Mouse (Mus musculus) CH12.LX (cell line): ENCODE results near the gene Ap4b1. TPM values are rescaled to one million over a fixed set of nuclear protein-coding genes. Genes with fewer than 3 reads are reported as not detected.

Experiments used
- DNase-seq: peaks from one replicate; pipeline ENCODE4 v3.0.0-alpha.2; 2013; ENCODE audit errors: extremely low read depth
- H3K27ac ChIP-seq: 2 replicates; pipeline ENCODE4 v1.5.1; 2012; ENCODE audit warnings: low read depth, mild to moderate bottlenecking, control low read depth, moderate library complexity; ENCODE audit not compliant: insufficient read depth
- H3K27me3 ChIP-seq: replicated peaks from 2 replicates; pipeline ENCODE3; 2012; ENCODE audit warnings: inconsistent platforms
- H3K36me3 ChIP-seq, 2 experiments: replicated peaks in 1 of 2; 2 replicates each; pipeline versions ENCODE3 to v1.6.1; 2012; ENCODE audit warnings: inconsistent platforms in 1 of 2, low read length in 1 of 2, mild to moderate bottlenecking in 1 of 2, mixed read lengths in 1 of 2, moderate library complexity in 1 of 2; ENCODE audit not compliant: control insufficient read depth in 1 of 2, insufficient read depth in 1 of 2
- H3K4me1 ChIP-seq, 2 experiments: 2 replicates each; pipeline ENCODE4 v1.6.1; 2012; ENCODE audit warnings: inconsistent platforms in 1 of 2, moderate library complexity in 1 of 2; ENCODE audit not compliant: insufficient read depth in 2 of 2, control insufficient read depth in 1 of 2
- H3K4me2 ChIP-seq: 2 replicates; pipeline ENCODE4 v1.6.1; 2012; ENCODE audit warnings: low read depth, mild to moderate bottlenecking, control low read depth; ENCODE audit not compliant: poor library complexity, insufficient read depth, severe bottlenecking
- H3K4me3 ChIP-seq, 3 experiments: fragments of 150-350 bp in 1 of 3; sonication (generic) in 1 of 3; replicated peaks in 1 of 3; 2 replicates each; pipeline versions ENCODE3 to v1.5.1; 2011 to 2012; ENCODE audit warnings: low read depth in 2 of 3, low read length in 2 of 3, mild to moderate bottlenecking in 2 of 3, moderate library complexity in 2 of 3, control low read depth in 1 of 3, improper control_type of control experiment in 1 of 3, inconsistent platforms in 1 of 3, mixed read lengths in 1 of 3; ENCODE audit not compliant: poor library complexity in 1 of 3
- H3K79me2 ChIP-seq: replicated peaks from 2 replicates; pipeline ENCODE4 v1.6.1; 2012; ENCODE audit warnings: mild to moderate bottlenecking, moderate library complexity; ENCODE audit not compliant: control insufficient read depth, poor library complexity, insufficient read depth, severe bottlenecking; ENCODE audit errors: extremely low read depth
- H3K9ac ChIP-seq: 2 replicates; pipeline ENCODE4 v1.6.1; 2012; ENCODE audit warnings: low read depth, mild to moderate bottlenecking, control low read depth, moderate library complexity; ENCODE audit not compliant: insufficient read depth
- H3K9me3 ChIP-seq: replicated peaks from 2 replicates; pipeline ENCODE3; 2012; ENCODE audit warnings: low read length, inconsistent platforms, mixed read lengths
- BHLHE40 ChIP-seq: IDR thresholded peaks from 2 replicates; pipeline ENCODE4 v1.6.1; 2011; ENCODE audit warnings: mild to moderate bottlenecking, low read depth, low read length, improper control_type of control experiment
- CHD1 ChIP-seq: IDR thresholded peaks from 2 replicates; pipeline ENCODE4 v1.6.1; 2012; ENCODE audit warnings: low read depth, low read length, improper control_type of control experiment, inconsistent platforms
- CHD2 ChIP-seq: IDR thresholded peaks from 2 replicates; pipeline ENCODE4 v1.6.1; 2011; ENCODE audit warnings: low read length, improper control_type of control experiment
- CTCF ChIP-seq, 2 experiments: IDR thresholded peaks in 1 of 2; conservative IDR thresholded peaks in 1 of 2; 2 replicates each; pipeline ENCODE4 v1.5.1; 2011 to 2012; ENCODE audit warnings: low read depth in 2 of 2, low read length in 2 of 2, improper control_type of control experiment in 1 of 2, inconsistent platforms in 1 of 2, mild to moderate bottlenecking in 1 of 2, moderate library complexity in 1 of 2
- E2F4 ChIP-seq: IDR thresholded peaks from 2 replicates; pipeline ENCODE4 v1.6.1; 2011; ENCODE audit warnings: low read depth, low read length, improper control_type of control experiment; ENCODE audit not compliant: insufficient replicate concordance
- ELF1 ChIP-seq: IDR thresholded peaks from 2 replicates; pipeline ENCODE4 v1.6.1; 2014; ENCODE audit warnings: low read depth, mild to moderate bottlenecking, inconsistent platforms, low read length, improper control_type of control experiment
- EP300 ChIP-seq: IDR thresholded peaks from 2 replicates; pipeline ENCODE4 v1.6.1; 2011; ENCODE audit warnings: low read length, improper control_type of control experiment
- HCFC1 ChIP-seq: IDR thresholded peaks from 2 replicates; pipeline ENCODE4 v1.6.1; 2012; ENCODE audit warnings: low read depth, mild to moderate bottlenecking, inconsistent platforms, low read length, improper control_type of control experiment
- MAX ChIP-seq: IDR thresholded peaks from 2 replicates; pipeline ENCODE4 v1.6.1; 2011; ENCODE audit warnings: low read length, improper control_type of control experiment
- MEF2A ChIP-seq: IDR thresholded peaks from 2 replicates; pipeline ENCODE4 v1.6.1; 2014; ENCODE audit warnings: low read depth, mild to moderate bottlenecking, inconsistent platforms, low read length, improper control_type of control experiment, borderline replicate concordance
- MXI1 ChIP-seq: IDR thresholded peaks from 2 replicates; pipeline ENCODE4 v1.6.1; 2011; ENCODE audit warnings: mild to moderate bottlenecking, low read depth, low read length, improper control_type of control experiment
- MYC ChIP-seq: IDR thresholded peaks from 2 replicates; pipeline ENCODE4 v1.6.1; 2011; ENCODE audit warnings: low read depth, mild to moderate bottlenecking, improper control_type of control experiment, low read length
- NRF1 ChIP-seq: IDR thresholded peaks from 2 replicates; pipeline ENCODE4 v1.6.1; 2014; ENCODE audit warnings: low read depth, mild to moderate bottlenecking, inconsistent platforms, low read length, improper control_type of control experiment, moderate library complexity
- RAD21 ChIP-seq: IDR thresholded peaks from 2 replicates; pipeline ENCODE4 v1.6.1; 2011; ENCODE audit warnings: low read depth, mild to moderate bottlenecking, low read length, improper control_type of control experiment, moderate library complexity
- RCOR1 ChIP-seq: conservative IDR thresholded peaks from 2 replicates; pipeline ENCODE4 v1.6.1; 2012; ENCODE audit warnings: low read depth, mild to moderate bottlenecking, inconsistent platforms, low read length, improper control_type of control experiment
- SMC3 ChIP-seq: IDR thresholded peaks from 2 replicates; pipeline ENCODE4 v1.6.1; 2011; ENCODE audit warnings: low read depth, low read length, improper control_type of control experiment
- TBP ChIP-seq: conservative IDR thresholded peaks from 2 replicates; pipeline ENCODE4 v1.6.1; 2011; ENCODE audit warnings: low read depth, low read length, improper control_type of control experiment
- TCF12 ChIP-seq: IDR thresholded peaks from 2 replicates; pipeline ENCODE4 v1.6.1; 2014; ENCODE audit warnings: low read depth, mild to moderate bottlenecking, inconsistent platforms, low read length, improper control_type of control experiment
- UBTF ChIP-seq: IDR thresholded peaks from 2 replicates; pipeline ENCODE4 v1.6.1; 2012; ENCODE audit warnings: low read depth, mild to moderate bottlenecking, inconsistent platforms, low read length, improper control_type of control experiment, moderate library complexity
- ZMIZ1 ChIP-seq: IDR thresholded peaks from 2 replicates; pipeline ENCODE4 v1.6.1; 2012; ENCODE audit warnings: low read depth, mild to moderate bottlenecking, inconsistent platforms, low read length, improper control_type of control experiment
- dilution Hi-C: fragments of 300-500 bp; cut with MboI; formaldehyde crosslinking; loops from 2 replicates; pipeline ENCODE4 v1.14.3; 2020; ENCODE audit warnings: low sequenced_read_pairs; ENCODE audit not compliant: extremely low pct_unique_long_range_greater_than_20kb, extremely low pct_ligation_motif_present
- in situ Hi-C: fragments of 300-500 bp; cut with MboI; formaldehyde crosslinking; loops from 3 replicates; pipeline ENCODE4 v1.14.3; 2019; ENCODE audit warnings: low sequenced_read_pairs, low pct_ligation_motif_present, low pct_unique_long_range_greater_than_20kb, mixed read lengths
- polyA plus RNA-seq: library from polyadenylated mRNA; unstranded; fragments of >175 nt; gene quantifications from 2 replicates; pipeline ENCODE4 v1.2.1, GENCODE M21; 2012; ENCODE audit warnings: low read depth; ENCODE audit not compliant: insufficient read length
- total RNA-seq, 2 experiments: library from RNA; depleted of rRNA; stranded (reverse); fragments of 300-350 nt in 1 of 2; fragments of >200 nt in 1 of 2; gene quantifications; 2 replicates each; pipeline ENCODE4 v1.2.3; 2012 to 2014

The Ap4b1 gene
- total and polyA plus RNA-seq, 3 experiments = 19.8 to 31.9 (median 23.1) TPM

- peaks cover 47% of the 10 kb centered on the region for H3K79me2 ChIP-seq
- H3K27ac ChIP-seq = no peak overlapping the region
- H3K4me2 ChIP-seq = no peak overlapping the region
- TF ChIP-seq RCOR1 = no peak
- TF ChIP-seq MAX = no peak
- no peak for TF ChIP-seq CHD1
- no peak for TF ChIP-seq SMC3
- no peak for TF ChIP-seq UBTF
- TF ChIP-seq CTCF (conservative IDR thresholded peaks at IDR 0.05 in 1 of 2, IDR thresholded peaks at IDR 0.05 in 1 of 2; ENCODE audit: low read depth in 2 of 2, low read length in 2 of 2) = no peak
- no peak for TF ChIP-seq NRF1
- TF ChIP-seq E2F4 = no peak
- no peak for TF ChIP-seq MXI1
- no peak for TF ChIP-seq BHLHE40
- TF ChIP-seq TCF12 = no peak
- no peak for TF ChIP-seq ZMIZ1
- no peak for TF ChIP-seq CHD2
- no peak for TF ChIP-seq MYC
- peaks cover 24 to 43% of the 10 kb centered on the region in 2 experiments for H3K36me3 ChIP-seq
- dilution Hi-C loops = no loop called here
- H3K9me3 ChIP-seq = no peaks in the 10 kb centered on the region
- H3K4me1 ChIP-seq = peaks cover 21 to 76% of the 10 kb centered on the region in 2 experiments; a peak in 3 of 4 replicates
- in situ Hi-C loops = no loop called here
- no peak overlapping the region for H3K4me3 ChIP-seq
- no peak overlapping the region for H3K9ac ChIP-seq
- no peak for DNase-seq
- no peaks in the 10 kb centered on the region for H3K27me3 ChIP-seq
Measured at GRCm38 (mm10) chr3:103805671-103806070, 3.6 kb upstream of the Ap4b1 start.

- dilution Hi-C loops (no loop called here), in situ Hi-C loops (no loop called here)
- Histone ChIP-seq H3K4me3 (peak overlapping the region; percentile 88 to 90 (median 89)), H3K27me3 (no peaks in the 10 kb centered on the region), H3K27ac (peak overlapping the region; percentile 36; the same call in 1 of the 2 replicates), H3K36me3 (peaks cover 22 to 60% of the 10 kb centered on the region in 2 experiments), H3K4me2 (peak overlapping the region; percentile 18), H3K9me3 (no peaks in the 10 kb centered on the region), H3K4me1 (peaks cover 5 to 51% of the 10 kb centered on the region in 2 experiments; a peak in 3 of 4 replicates), H3K79me2 (peaks cover 48% of the 10 kb centered on the region), H3K9ac (peak overlapping the region; percentile 85)
- DNase-seq = no peak
- TF ChIP-seq TBP (0 out of 2 replicates have a peak, but pooled peaks have one; percentile 22), MXI1 (no peak)
Measured at GRCm38 (mm10) chr3:103809799-103810150, 455 bp downstream of the Ap4b1 start.

GRCm38 (mm10) chr3:103810967-103811366 lies 1.6 kb downstream of the Ap4b1 start:
- Histone ChIP-seq H3K4me2 (no peak overlapping the region), H3K79me2 (peaks cover 46% of the 10 kb centered on the region), H3K9ac (0 out of 2 replicates have a peak overlapping the region, but pooled peaks have one; percentile 85), H3K4me3 (no peak overlapping the region), H3K36me3 (peaks cover 26 to 63% of the 10 kb centered on the region in 2 experiments), H3K4me1 (peaks cover 5 to 41% of the 10 kb centered on the region in 2 experiments; a peak in 3 of 4 replicates), H3K27me3 (no peaks in the 10 kb centered on the region), H3K27ac (no peak overlapping the region), H3K9me3 (no peaks in the 10 kb centered on the region)
- dilution Hi-C loops (no loop called here), in situ Hi-C loops (no loop called here)
- DNase-seq = no peak
- TF ChIP-seq HCFC1 (no peak), RCOR1 (no peak), MEF2A (no peak), EP300 (no peak), ELF1 (no peak), RAD21 (no peak), MXI1 (no peak), TCF12 (no peak)
